Mouse (Mus musculus) urinary bladder, postnatal 25 days (tissue): ENCODE results near the gene Adipor2.

Experiments used
- DNase-seq: peaks from one replicate; pipeline ENCODE4 v3.0.0; 2022; ENCODE audit warnings: low spot score

Gene Adipor2

DNA sequence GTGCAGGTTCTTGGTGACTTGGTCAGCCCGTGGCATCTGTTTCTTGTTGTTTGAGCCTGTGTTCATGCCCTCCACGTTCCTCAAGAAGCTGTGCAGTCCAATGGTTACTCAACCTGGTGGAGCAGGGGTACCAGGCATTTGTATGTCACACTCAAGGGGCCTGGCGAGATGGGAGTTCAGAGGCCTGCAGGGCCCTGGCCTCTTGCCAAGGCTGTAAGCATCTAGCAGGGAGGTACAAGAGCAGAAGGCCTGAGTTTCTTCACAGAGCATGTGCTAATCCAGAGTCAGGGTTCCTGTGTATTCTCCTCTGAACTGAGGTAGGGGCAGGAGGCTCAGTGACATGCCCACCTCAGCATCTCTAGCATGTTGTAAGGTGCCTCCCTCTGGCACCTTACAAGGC is 104.4 kb downstream of the Adipor2 start:
- no peak for DNase-seq

GRCm38 (mm10) chr6:119312381-119312780 is 105.1 kb downstream of the Adipor2 start:
- no peak for DNase-seq

- no peak for DNase-seq
Measured at GRCm38 (mm10) chr6:119310176-119310575, 107.3 kb downstream of the Adipor2 start.

DNA sequence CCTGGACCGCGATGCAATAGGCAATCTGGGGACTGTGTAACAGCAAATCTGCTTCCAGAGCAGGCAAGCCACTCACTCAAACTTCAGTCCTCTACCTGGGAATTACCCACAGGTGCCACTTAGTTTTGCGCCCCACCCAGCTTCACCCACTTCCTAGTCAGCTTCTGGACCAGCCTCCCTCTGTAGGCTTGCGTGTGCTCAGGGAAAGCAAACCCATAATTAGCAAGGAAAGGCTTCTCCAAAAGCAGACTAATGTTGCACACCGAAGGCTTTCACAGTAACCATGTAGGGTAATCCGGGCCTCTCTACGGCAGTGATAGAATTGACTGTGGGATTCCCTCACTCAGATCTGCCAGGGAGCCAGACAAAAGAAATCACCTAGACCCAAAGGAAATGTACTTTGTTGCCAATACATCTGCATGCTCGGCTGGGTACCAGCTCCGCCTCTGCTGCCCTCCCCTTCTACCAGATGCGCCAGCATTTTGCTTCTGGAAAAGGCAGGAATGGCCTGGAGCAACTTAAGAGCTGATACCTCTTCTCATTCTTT is 109.6 kb downstream of the Adipor2 start:
- no peak for DNase-seq

- DNase-seq, result no peak
Measured at GRCm38 (mm10) chr6:119303331-119303730, 114.2 kb downstream of the Adipor2 start.
